Mouse (Mus musculus): ENCODE data around the gene Tango6.
"Not testable (repeated sequence)": the region's sequence is repeated elsewhere in the genome, so short reads cannot be mapped to it uniquely, and the experiment has no call there.

Gene Tango6

DNA sequence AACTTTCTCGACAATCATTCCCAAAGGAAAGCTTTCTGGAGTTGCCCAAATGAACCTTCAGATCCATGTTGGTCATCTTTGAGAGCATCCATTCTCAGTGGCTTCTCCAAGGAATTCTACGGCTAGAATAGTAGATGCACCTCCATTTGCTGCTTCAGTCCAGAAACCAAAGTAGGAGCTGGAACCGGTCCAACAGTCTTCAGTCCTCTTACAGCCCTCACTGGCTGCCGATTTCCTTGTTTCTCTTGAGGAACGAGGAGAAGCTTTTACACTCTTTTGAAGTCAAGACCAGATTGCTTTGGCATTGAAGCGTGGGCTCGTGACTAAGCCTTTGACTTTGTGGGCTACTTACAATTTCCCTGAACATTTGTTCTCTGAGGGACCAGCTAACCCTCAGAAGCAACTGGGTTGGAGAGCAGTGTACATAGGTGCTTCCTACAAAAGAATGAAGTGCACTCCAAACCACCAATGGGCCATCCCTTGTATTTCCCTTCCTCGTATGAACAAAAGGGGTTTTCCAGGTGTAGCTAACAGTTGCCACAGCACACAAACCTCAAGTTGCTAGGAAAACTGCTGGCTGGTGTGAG lies 197.3 kb downstream of the Tango6 start:
- DNase-seq (ENCODE audit: low spot score): no peak

DNA sequence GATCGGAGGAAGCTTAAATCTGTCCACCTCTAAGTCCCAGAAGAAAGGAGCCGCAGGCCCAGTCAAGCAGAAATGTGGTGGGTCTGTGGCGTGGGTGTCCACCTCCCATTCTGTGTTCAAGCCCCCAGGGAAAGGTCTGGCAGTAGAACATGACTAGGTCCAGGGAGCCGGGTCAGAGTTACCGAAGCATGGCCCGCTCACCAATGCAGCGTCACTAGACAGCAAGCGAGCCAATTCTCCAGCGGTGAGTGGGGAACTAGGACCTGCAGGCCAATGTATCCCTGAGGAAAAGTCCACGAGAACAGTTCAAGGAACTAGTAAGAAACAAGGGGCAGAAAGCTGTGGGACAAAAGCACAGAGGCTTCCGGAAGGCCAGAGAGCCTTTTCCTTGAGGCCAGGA lies 201.2 kb downstream of the Tango6 start:
- not testable (repeated sequence) for DNase-seq (ENCODE audit: low spot score)

DNA sequence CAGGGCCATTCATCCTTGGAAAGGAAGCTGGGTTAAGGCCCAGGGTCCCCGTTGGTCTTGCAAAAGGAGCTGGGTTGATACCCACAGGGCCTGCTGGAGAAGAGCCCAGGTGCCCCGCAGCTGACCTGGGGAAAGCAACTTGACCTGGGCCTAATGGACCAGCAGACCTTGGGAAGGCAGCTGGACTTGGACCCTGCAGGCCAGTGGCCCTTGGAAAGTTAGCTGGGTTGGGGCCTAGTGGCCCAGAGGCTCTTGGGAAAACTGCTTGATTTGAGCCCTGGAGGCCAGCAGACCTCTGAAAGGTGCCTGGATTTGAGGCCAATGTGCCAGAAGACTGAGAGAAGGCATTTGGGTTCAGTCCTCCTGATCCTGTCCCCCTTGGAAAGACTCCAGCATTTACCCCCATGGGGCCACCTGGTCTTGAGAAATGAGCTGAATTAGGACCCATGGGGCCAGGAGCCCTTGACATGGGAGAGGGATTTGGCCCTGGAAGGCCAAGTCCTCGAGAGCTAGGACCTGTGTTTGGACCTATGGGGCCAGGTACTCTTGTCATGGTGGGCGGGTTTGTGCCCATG lies 202.0 kb downstream of the Tango6 start:
- not testable (repeated sequence) for DNase-seq (ENCODE audit: low spot score)

GRCm38 (mm10) chr8:106887336-106888189 lies 204.7 kb downstream of the Tango6 start:
- no peak for DNase-seq (ENCODE audit: low spot score)

DNA sequence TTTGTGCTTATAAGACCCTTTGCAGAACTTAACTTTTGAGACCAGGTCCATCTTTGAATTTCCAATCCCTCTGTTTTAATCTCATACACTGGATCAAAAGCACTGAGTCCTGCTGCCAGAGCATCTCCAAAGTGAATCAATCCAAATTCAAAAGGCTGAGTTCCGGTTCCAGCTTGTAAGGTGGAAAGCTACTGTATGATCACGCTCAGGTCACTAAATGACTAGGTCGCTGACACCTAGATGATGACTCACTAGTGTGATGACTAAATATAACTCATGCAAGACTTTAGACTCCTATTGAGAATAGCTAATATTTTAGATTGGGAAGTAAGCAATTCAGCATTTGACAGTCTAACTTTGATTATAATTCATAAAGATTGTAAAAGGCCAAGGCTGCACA lies 205.9 kb downstream of the Tango6 start:
- no peak for DNase-seq (ENCODE audit: low spot score)

DNA sequence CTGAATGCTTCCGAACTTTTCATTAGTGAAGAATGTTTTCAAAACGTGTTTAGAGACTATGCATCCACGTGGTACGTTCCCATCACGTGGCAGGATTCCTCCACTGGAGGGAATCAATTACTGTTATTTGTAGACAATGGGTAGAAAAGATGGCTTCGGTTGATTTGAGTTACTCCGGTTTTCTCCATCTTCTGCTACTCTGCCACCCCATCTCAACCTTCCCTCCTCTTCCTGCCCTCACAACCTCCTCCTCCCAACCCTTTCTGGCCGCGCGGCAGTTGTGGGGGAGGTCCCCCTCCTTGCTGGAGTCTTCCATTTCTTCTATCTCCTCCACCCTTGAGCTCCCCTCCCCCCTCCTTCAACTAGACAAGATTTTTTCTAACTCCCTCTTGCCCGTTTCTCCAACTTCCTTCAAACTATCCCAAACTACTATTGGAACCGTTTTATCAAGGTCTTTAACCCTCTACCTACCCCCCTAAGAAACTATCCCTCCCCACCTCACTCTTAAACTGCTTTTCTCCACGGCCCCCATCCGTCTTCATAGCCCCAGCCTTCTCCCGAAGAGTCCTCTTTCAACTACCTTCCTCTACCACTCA lies 209.4 kb downstream of the Tango6 start:
- DNase-seq (ENCODE audit: low spot score): peak; percentile 50

DNA sequence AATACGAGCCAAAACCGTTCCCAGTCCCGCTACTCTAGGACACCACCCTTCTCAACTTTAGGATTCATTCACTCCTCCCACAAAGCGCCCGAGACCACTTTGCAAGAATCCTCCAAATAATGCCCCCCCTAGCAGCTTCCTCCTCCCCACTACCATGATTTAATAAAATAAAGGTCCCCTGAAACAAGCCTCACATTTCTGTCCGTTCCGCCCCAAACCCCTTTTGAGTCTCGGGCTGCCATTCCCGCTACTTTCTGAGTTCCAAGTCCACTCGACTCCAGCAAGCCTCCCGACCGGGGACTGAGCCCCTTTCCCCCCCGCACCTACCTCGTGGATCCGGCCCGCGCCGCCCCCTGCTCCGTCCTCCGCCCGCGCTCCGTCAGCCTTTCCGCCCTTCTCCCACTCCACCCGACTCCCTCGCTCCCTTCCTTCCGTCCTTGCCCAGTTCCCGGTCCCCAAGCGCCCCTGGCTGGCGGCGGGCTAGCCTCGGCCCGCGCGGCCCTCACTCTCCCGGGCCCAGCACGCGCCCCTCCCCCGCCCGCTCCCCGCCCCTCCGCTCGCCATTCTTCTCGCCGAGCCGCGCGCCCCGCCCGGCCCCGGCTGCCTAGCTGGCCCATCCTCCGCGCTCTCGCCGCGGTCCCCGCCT lies 210.1 kb downstream of the Tango6 start:
- no peak for DNase-seq (ENCODE audit: low spot score)

- peak; percentile 76 for DNase-seq (ENCODE audit: low spot score)
Observed at GRCm38 (mm10) chr8:106893481-106894156, 210.8 kb downstream of the Tango6 start, which contains the start of gene Utp4. Gene Utp4, plus strand, starts transcription at chr8:106893636.

GRCm38 (mm10) chr8:106899473-106899872 lies 216.6 kb downstream of the Tango6 start:
- no peak for DNase-seq (ENCODE audit: low spot score)

All from ovary, adult 18-20 months (tissue).